Mouse (Mus musculus) cerebellum, adult 8-10 months (tissue): ENCODE measurements around the gene Rack1.
A peak's percentile ranks its signal among the peaks of the same experiment; 100 is the strongest.
"Not testable (repeated sequence)": the region's sequence is repeated elsewhere in the genome, so short reads cannot be mapped to it uniquely, and the experiment has no call there.

Source experiments
- DNase-seq: peaks from one replicate; pipeline ENCODE4 v3.0.0; 2022

Rack1 gene

DNA sequence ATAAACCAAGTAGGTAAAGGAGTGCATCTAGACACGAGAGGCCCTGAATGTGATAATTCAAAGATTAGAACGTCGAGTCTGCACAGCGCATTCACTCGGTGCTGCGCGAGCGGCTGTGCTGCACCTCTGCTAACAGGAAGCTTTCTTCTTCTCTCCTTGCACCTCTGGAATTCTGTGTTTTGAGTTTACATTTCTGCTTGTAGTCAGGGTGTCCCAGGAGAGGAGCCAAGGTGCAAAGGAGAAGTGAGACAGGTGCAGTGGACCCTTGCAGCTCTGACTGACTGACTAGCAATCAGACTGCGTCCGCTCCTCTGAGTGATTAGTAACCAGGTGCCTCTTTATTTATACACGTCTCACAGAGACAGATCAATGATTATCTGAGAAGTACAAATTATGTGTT, 43.1 kb downstream of the Rack1 start:
- no peak for DNase-seq

DNA sequence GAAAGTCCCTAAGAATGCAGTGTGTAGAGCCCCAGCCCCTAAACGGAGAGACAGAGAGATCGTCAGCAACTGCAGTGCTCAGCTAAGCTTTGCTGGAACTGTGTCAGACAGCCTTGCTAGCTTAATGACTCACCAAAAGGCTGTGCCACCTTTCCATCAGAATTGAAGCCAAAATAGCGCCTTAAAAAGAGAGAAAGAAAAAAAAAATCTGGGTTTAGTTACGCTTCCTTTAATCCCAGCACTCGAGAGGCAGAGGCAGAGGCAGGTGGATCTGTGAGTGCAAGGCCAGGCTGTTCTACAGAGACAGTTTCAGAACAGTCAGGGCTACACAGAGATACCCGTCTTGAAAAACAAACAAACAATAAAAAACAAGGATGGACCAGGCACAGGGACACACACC, 44.2 kb downstream of the Rack1 start:
- no peak for DNase-seq

DNA sequence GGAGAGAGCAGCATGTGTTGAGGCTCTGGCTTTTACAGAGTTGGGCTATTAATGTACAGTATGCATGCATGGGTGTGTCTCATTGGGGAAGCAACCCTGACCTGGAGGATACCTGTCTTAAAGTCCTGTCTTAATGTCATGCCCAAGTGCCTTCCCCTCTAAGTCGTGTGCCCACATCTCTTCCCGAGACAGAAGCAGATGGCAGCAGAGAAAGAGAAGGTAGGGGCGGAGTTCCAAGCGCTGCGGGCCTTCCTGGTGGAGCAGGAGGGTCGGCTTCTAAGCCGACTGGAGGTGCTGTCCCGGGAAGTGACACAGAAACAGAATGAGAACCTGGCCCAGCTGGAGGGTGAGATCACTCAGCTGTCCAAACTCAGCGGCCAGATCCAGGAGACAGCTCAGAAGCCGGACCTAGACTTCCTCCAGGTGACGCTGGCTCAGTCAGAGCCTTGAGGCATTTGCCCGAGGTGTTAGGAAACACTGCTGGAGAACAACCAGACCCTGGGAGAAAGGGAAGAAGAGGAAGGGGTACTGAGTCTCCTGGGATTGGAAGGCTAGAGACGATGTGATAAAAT, 45.2 kb downstream of the Rack1 start:
- DNase-seq = no peak

DNA sequence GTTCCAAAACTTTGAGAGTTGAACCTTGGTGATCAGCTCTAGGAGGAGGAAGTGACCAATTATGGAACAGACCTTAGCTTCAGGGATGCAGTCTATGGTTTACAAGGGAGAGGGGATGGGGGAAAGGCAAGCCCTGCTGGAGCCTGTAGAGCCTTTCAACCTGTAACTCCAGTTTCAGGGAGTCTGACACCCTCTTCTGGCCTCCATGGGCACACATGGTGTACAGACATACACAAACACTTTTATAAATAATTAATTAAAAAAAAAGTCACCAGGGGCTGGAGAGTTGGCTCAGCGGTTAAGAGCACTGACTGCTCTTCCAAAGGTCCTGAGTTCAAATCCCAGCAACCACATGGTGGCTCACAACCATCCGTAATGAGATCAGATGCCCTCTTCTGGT, 46.2 kb downstream of the Rack1 start:
- not testable (repeated sequence) for DNase-seq

DNA sequence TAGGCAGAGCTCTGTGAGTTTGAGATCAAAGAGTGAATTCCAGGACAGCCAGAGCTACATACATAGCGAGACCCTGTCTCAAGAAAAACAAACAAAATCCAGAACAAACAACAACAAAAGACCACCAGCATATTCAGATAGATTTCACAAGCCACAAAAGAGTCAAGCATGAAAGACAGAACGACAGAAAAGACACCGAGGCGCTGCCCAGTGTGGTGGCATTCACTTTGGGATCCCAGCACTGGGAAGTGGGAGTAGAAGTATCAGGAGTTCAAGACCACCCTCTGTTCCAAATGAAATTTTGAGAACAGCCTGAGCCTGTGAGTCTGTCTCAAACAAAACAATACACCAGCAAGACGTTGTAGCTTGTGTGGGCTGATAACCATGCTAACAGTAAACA, 46.7 kb downstream of the Rack1 start:
- no peak for DNase-seq

DNA sequence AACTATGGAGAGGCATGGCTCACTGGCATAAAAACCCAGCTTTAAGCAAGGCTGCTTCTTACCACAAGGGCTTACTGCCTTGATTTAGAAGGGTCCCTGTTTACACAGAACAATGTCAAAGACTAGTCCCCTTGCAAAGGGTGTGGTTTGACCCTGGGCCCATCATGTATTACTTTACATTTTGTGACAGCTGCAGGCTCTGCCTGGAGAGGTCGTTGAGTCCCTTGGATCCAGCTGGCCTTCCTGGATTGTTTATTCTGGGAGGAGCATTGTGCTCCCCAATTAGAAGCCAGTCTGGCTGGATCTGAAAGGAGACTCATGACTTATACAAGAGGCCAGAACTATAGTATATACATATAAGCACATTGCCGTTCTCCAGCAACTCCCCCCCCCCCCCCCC, 50.1 kb downstream of the Rack1 start:
- DNase-seq = no peak

DNA sequence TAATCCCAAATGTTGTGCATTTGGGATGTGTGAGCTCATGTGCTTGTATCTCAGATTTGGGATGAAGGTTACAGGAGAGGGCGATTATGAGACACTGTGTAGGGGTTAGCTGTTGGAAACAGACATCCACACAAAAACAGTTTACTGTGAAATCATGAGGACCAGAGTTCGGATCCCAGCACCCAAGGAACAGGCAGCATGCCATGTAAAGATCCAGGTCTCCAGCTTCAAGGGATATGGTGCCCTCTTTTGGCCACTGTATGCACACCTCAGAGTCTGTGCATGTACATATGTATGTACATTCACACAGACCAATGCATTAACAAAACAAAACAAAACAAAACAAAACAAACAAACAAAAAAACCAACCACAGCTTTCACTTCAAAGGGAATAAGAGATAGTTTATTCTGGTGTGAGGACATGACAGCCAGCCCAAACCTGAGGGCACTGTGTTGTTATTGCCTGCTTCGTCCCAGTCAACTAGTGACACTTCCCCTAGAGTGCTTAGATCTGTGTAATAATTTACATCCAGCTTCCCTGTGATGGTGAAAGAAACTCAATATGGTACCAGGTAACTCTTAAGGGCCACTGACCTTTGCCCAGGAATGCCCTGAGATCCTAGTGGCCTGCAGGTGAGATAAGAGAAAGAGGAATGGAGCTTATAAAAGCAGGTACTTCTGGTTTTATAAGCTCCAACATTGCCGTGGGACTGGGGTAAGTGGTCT, 51.3 kb downstream of the Rack1 start:
- DNase-seq = no peak

DNA sequence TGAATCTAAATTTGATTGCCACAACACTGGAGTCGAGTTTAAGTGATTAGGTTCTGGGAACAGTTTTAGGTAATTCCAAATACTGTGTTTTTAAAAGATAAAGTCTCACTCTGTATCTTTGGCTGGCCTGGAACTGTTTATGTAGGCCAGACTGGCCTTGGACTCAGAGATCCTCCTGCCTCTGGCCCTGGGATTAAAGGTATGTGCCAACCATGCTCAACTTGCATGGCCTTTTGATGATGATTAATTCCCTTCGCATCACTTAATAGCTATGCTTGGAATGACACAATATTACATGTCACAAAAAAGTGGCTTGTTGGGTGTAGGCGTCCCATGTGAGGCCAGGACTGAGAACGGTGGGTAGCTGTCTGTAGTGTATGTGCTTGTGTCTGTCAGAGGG, 52.1 kb downstream of the Rack1 start:
- no peak for DNase-seq

DNA sequence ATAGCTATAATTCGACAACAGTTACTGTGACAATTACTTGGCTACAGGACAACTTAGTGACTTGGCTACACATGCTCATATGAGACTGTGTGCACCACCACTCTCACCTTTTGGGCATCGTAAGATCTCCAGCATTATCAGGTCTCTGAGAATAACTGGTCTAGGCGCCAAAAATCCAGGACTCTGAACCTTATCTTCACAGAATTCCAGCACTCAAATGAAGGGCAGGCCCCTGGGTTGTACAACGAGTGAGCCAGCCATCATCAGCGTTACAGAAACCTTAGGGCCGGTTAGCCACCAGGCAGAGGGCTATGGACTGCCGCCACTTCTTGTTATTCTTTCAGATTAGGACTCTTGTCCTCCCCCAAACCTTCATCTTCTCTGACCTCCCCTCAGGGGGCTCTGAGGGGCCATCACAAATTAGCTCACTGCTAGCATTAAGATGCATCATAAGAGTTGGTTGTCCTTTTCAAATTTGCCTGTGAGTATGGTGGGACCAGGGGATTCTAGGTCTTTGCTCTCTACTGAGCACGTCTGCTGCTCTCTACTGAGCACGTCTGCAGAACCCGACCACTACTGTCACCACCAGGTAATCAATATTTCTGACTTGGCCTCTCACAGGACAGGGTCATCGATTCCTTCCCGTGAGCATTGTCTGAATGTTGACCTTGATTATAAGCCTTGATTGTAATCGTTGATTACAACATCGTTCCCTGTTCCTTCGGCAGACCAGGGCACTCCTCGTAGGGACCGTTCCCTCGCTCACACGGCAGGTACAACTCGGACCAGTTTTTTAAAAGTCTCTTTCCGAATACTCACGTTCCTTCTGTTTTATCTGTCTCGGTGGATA, 52.7 kb downstream of the Rack1 start:
- DNase-seq = no peak

DNA sequence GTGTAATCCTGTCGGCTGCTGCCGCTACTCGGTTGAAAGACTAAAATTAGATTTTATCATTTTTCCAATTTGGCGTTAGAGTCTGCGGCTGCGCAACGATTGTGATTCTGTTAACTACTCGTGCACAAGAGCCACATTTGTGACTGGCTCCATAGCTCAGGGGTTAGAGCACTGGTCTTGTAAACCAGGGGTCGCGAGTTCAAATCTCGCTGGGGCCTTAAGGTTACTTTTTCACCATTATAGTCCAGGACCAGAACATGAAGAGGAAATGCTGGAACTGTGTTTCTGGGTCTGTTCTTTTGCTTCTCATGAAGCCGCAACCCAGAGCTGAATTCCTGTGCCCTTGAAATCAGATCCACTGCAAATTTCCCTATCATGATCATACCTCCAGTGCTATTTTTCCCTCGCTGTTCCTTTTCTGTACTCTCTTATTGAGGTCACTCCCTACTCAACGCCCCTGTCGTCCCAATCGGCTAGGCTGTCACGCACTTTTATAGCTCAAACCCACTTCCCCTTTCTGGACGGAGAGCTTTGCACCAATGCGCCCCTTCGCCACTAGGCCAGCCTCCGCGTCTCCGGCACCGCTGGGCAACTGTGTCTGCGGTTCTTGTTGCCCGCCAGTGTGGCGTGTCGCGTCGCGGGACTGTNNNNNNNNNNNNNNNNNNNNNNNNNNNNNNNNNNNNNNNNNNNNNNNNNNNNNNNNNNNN, 53.5 kb downstream of the Rack1 start:
- DNase-seq = peak; percentile 94
